Mouse (Mus musculus) liver, embryonic 12.5 days (tissue): ENCODE data around the gene Elk4. TPM values are rescaled to one million over a fixed set of nuclear protein-coding genes. Genes with fewer than 3 reads are reported as not detected.
A peak's percentile ranks its signal among the peaks of the same experiment; 100 is the strongest.

ENCODE experiments used
- ATAC-seq: fragments of 200-750 bp; cut with Nextera tagmentation; 2 replicates; pipeline ENCODE4 v1.8.0; 2017; ENCODE audit warnings: moderate number of reproducible peaks, mild to moderate bottlenecking, moderate library complexity
- H3K27ac ChIP-seq: fragments of 300-500 bp; sonication (generic); 2 replicates; pipeline ENCODE4 v1.5.1; 2016; ENCODE audit warnings: mild to moderate bottlenecking
- H3K27me3 ChIP-seq: fragments of 300-500 bp; sonication (generic); replicated peaks from 2 replicates; pipeline ENCODE4 v1.6.1; 2016; ENCODE audit warnings: mild to moderate bottlenecking, moderate library complexity
- H3K36me3 ChIP-seq: fragments of 300-500 bp; sonication (generic); 2 replicates; pipeline ENCODE4 v1.6.1; 2016; ENCODE audit warnings: mild to moderate bottlenecking, moderate library complexity
- H3K4me1 ChIP-seq: fragments of 300-500 bp; sonication (generic); 2 replicates; pipeline ENCODE4 v1.6.1; 2016
- H3K4me2 ChIP-seq: fragments of 300-500 bp; sonication (generic); 2 replicates; pipeline ENCODE4 v1.6.1; 2016; ENCODE audit warnings: mild to moderate bottlenecking, moderate library complexity
- H3K4me3 ChIP-seq: fragments of 300-500 bp; sonication (generic); 2 replicates; pipeline ENCODE4 v1.5.1; 2016; ENCODE audit warnings: mild to moderate bottlenecking, moderate library complexity
- H3K9ac ChIP-seq: fragments of 300-500 bp; sonication (generic); 2 replicates; pipeline ENCODE4 v1.6.1; 2016; ENCODE audit warnings: mild to moderate bottlenecking, moderate library complexity
- H3K9me3 ChIP-seq: fragments of 300-500 bp; sonication (generic); replicated peaks from 2 replicates; pipeline ENCODE4 v1.6.1; 2016; ENCODE audit warnings: mild to moderate bottlenecking, moderate library complexity
- WGBS: fragments of 180-500 bp; shearing (Covaris S2); methylation state at CpG from one replicate; pipeline ENCODE4 v1.1.7; 2016; ENCODE audit not compliant: insufficient replicate concordance; 5-methylcytosine and 5-hydroxymethylcytosine counted together
- polyA plus RNA-seq: library from polyadenylated mRNA; unstranded; fragments of >200 nt; fragmentation: Nextera tagmentation; extraction: Ambion mirVana; gene quantifications from 2 replicates; pipeline ENCODE4 v1.2.1, GENCODE M21; 2016

The Elk4 gene
- polyA plus RNA-seq, 1 experiment from 2014 or later: 14.4 TPM

DNA sequence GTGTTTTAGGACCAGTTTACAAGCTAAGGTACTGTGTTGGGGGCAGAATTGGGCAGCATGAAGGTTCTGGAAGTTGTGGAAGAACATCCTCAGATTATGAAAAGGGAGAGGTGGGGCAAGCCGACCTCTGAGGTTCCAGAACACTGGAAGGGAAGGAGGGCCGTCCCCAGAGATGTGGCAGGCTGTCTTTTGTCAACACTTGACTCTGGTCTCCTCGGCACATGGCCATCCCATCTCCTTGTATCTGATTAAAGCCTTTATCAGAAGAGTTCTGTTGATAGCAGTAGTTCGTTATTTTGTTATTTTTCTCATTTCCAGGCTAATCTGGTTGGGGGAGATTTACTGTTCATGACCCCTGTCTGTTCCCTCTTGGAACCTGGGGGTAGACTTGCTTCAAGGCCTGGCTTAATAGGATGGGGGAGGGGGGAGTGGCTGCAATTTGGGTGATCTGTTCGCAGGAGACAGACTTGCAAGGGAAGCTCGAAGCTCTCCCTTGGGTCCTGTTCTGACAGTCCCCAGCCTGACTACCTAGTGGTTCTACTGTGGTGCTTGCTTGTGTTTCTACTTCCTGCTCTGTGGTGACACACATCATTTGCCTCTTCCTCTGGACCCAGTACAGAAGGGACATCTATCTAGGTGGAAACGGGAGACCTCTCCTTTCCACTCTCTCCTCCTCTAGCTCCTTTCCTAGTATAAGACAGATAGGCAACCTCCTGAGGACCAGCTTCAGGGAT lies 52.8 kb downstream of the Elk4 start:
- Histone ChIP-seq H3K4me2 (no peak overlapping the region), H3K36me3 (no peaks in the 10 kb centered on the region), H3K27me3 (peaks cover 30% of the 10 kb centered on the region), H3K4me1 (no peaks in the 10 kb centered on the region), H3K4me3 (no peak overlapping the region), H3K9me3 (no peaks in the 10 kb centered on the region), H3K27ac (no peak overlapping the region), H3K9ac (no peak overlapping the region)
- ATAC-seq: no peak
- WGBS: 34% methylated on average over 7 of the region's 7 CpGs

- Histone ChIP-seq H3K9ac (no peak overlapping the region), H3K9me3 (no peaks in the 10 kb centered on the region), H3K36me3 (no peaks in the 10 kb centered on the region), H3K27ac (no peak overlapping the region), H3K27me3 (peaks cover 47% of the 10 kb centered on the region), H3K4me3 (no peak overlapping the region), H3K4me1 (no peaks in the 10 kb centered on the region), H3K4me2 (no peak overlapping the region)
- WGBS: 56% methylated on average over 6 of the region's 6 CpGs
- ATAC-seq: no peak
Observed at GRCm38 (mm10) chr1:132061750-132062541, 54.5 kb downstream of the Elk4 start.

DNA sequence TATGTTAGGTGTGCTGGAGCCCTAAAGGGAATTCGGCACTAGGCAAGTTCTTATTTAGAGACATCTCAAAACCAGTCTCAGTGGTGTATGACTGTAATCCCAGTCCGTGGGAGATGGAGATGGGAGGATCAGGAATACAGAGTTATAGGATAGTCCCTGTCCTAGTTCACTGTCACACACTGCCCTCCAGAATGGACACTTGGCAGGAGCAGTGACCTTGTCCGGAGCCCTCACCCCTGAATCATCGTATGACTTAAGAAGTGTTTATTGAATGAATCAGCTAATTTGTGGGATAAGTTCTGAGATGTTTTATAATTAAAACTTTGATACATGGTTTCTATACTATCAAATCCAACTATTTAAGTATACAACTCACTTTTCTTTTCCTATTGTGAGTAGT lies 55.7 kb downstream of the Elk4 start:
- no peak overlapping the region for H3K27ac ChIP-seq
- no peaks in the 10 kb centered on the region for H3K9me3 ChIP-seq
- H3K27me3 ChIP-seq: peaks cover 59% of the 10 kb centered on the region
- no peak overlapping the region for H3K4me3 ChIP-seq
- H3K4me1 ChIP-seq: peaks cover 7% of the 10 kb centered on the region; the same call in 1 of the 2 replicates
- no peak overlapping the region for H3K4me2 ChIP-seq
- H3K36me3 ChIP-seq: no peaks in the 10 kb centered on the region
- no peak for ATAC-seq
- 68% methylated on average over 4 of the region's 4 CpGs for WGBS
- H3K9ac ChIP-seq: no peak overlapping the region

GRCm38 (mm10) chr1:132065001-132065400 lies 57.6 kb downstream of the Elk4 start:
- no peak overlapping the region for H3K4me3 ChIP-seq
- H3K4me2 ChIP-seq: no peak overlapping the region
- H3K9me3 ChIP-seq: no peaks in the 10 kb centered on the region
- peaks cover 78% of the 10 kb centered on the region for H3K27me3 ChIP-seq
- ATAC-seq: no peak
- no peak overlapping the region for H3K27ac ChIP-seq
- H3K9ac ChIP-seq: no peak overlapping the region
- no peaks in the 10 kb centered on the region for H3K36me3 ChIP-seq
- WGBS: 48% methylated on average over 1 of the region's 1 CpGs
- peaks cover 7% of the 10 kb centered on the region; the same call in 1 of the 2 replicates for H3K4me1 ChIP-seq

DNA sequence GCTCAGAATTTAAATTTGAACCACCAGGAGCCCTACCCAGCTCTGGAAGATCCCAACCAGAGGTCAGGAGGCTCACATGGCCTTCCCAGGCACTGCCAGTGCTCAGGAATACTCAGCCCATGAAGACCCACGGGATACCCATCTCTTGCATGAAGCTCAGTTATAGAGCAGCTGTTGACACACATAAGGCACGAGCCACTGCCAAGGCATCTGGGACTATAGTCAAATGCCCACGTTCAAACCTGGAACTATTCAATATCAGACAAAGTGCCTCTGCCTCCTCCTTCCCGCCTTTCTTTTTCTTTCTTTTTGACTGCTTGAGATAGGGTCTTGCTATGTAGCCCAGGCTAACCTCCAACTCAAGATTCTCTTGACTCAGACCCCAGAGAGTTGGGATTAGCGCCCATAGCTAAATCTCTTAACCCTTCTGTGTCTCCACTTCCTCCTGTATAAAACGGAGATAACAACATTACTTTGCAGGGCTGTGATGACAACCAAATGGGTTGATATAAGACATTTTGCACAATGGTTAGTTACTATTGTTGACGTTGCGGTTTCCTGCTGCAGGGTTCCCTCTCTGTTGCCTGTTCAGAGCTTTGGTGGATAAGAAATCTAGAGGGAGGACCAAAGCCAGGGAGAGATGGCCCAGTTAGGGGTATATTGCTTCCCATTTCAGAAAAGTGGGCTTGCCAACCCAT lies 58.2 kb downstream of the Elk4 start:
- no peaks in the 10 kb centered on the region for H3K9me3 ChIP-seq
- peaks cover 7% of the 10 kb centered on the region; the same call in 1 of the 2 replicates for H3K4me1 ChIP-seq
- no peaks in the 10 kb centered on the region for H3K36me3 ChIP-seq
- peaks cover 84% of the 10 kb centered on the region for H3K27me3 ChIP-seq
- WGBS: 44% methylated on average over 8 of the region's 8 CpGs
- H3K4me3 ChIP-seq: no peak overlapping the region
- no peak overlapping the region for H3K9ac ChIP-seq
- no peak for ATAC-seq
- H3K27ac ChIP-seq: no peak overlapping the region
- no peak overlapping the region for H3K4me2 ChIP-seq

- ATAC-seq: no peak
- H3K9me3 ChIP-seq: no peaks in the 10 kb centered on the region
- peak within 1 kb of the TSS; percentile 42 for H3K4me3 ChIP-seq
- H3K36me3 ChIP-seq: no peaks in the 10 kb centered on the region
- H3K9ac ChIP-seq: 0 out of 2 replicates have a peak within 1 kb of the TSS, but pooled peaks have one; percentile 24
- no peak within 1 kb of the TSS for H3K27ac ChIP-seq
- WGBS: 4% methylated on average over 70 of the region's 80 CpGs
- peak within 1 kb of the TSS; percentile 66 for H3K4me2 ChIP-seq
- peaks cover 7% of the 10 kb centered on the region; the same call in 1 of the 2 replicates for H3K4me1 ChIP-seq
- H3K27me3 ChIP-seq: peaks cover 80% of the 10 kb centered on the region
Observed at GRCm38 (mm10) chr1:132067261-132068255, 60.2 kb downstream of the Elk4 start, which contains the start of gene Mfsd4a. Gene Mfsd4a (minus strand): TSS chr1:132068062.

GRCm38 (mm10) chr1:132069436-132069835 lies 62.0 kb downstream of the Elk4 start:
- peaks cover 68% of the 10 kb centered on the region for H3K27me3 ChIP-seq
- H3K9me3 ChIP-seq: no peaks in the 10 kb centered on the region
- H3K27ac ChIP-seq: no peak overlapping the region
- H3K4me3 ChIP-seq: no peak overlapping the region
- H3K4me2 ChIP-seq: no peak overlapping the region
- H3K9ac ChIP-seq: no peak overlapping the region
- ATAC-seq: no peak
- H3K36me3 ChIP-seq: no peaks in the 10 kb centered on the region
- WGBS: 71% methylated on average over 8 of the region's 8 CpGs
- peaks cover 7% of the 10 kb centered on the region; the same call in 1 of the 2 replicates for H3K4me1 ChIP-seq

DNA sequence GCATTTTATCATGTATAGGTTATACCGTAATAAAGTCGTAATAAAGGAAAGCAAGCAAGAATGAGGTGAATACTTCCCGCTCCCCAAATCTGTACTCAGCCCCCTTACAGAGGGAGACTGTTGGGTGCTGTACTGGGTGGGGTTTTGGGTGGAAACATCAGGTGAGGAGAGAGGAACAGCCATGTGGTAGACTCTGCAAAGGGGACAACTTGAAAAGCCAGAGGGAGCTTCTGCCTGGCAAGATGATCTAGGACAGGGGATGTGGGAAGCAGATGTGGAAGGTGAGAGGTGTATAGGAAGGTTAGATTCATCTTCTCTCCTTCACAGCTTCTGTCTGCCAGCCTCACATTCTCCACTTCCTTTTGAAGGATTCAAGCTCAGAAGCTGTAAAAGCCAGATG lies 63.3 kb downstream of the Elk4 start:
- H3K9ac ChIP-seq: no peak overlapping the region
- no peak overlapping the region for H3K4me3 ChIP-seq
- no peaks in the 10 kb centered on the region for H3K9me3 ChIP-seq
- H3K27me3 ChIP-seq: peaks cover 57% of the 10 kb centered on the region
- H3K36me3 ChIP-seq: no peaks in the 10 kb centered on the region
- 74% methylated on average over 3 of the region's 3 CpGs for WGBS
- no peak overlapping the region for H3K4me2 ChIP-seq
- H3K27ac ChIP-seq: no peak overlapping the region
- peaks cover 7% of the 10 kb centered on the region; the same call in 1 of the 2 replicates for H3K4me1 ChIP-seq
- ATAC-seq: no peak

DNA sequence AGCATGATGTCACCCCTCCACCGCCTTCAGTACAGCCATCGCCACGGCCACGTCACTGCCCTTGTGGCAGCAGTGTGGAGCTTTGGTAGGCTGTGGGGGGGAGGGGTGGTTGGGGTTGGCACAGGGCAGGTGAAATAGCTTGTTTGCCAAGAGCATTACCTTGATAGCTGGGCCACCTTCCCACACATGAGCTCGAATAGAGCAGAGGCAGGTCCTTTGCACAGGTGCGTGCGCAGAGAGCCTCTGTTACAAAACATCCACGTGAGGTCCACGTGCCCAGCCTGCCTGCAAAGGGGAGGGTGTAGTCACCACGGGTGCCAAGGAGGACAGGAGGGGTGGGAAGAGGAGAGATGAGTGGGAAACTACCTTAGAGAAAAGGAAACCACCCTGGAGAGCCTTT lies 68.2 kb downstream of the Elk4 start:
- ATAC-seq: no peak
- H3K9me3 ChIP-seq: no peaks in the 10 kb centered on the region
- H3K27ac ChIP-seq: no peak overlapping the region
- H3K4me3 ChIP-seq: no peak overlapping the region
- H3K27me3 ChIP-seq: peaks cover 8% of the 10 kb centered on the region; the same call in 1 of the 2 replicates
- H3K36me3 ChIP-seq: no peaks in the 10 kb centered on the region
- H3K4me1 ChIP-seq: no peaks in the 10 kb centered on the region
- H3K9ac ChIP-seq: no peak overlapping the region
- H3K4me2 ChIP-seq: no peak overlapping the region
- 75% methylated on average over 10 of the region's 10 CpGs for WGBS

GRCm38 (mm10) chr1:132078413-132078812 lies 71.0 kb downstream of the Elk4 start:
- ATAC-seq: no peak
- Histone ChIP-seq H3K4me1 (no peaks in the 10 kb centered on the region), H3K27me3 (no peaks in the 10 kb centered on the region), H3K36me3 (no peaks in the 10 kb centered on the region), H3K9ac (no peak overlapping the region), H3K9me3 (no peaks in the 10 kb centered on the region), H3K4me3 (no peak overlapping the region), H3K27ac (no peak overlapping the region), H3K4me2 (no peak overlapping the region)
- WGBS: 57% methylated on average over 2 of the region's 2 CpGs
